Mouse (Mus musculus): ENCODE measurements at regions not wholly inside any gene's neighbourhood (a gene's known extent, or its start where the extent isn't known, plus 50 kb on each side); places are given as distances from the start of the nearest gene placed in this dataset.

DNA sequence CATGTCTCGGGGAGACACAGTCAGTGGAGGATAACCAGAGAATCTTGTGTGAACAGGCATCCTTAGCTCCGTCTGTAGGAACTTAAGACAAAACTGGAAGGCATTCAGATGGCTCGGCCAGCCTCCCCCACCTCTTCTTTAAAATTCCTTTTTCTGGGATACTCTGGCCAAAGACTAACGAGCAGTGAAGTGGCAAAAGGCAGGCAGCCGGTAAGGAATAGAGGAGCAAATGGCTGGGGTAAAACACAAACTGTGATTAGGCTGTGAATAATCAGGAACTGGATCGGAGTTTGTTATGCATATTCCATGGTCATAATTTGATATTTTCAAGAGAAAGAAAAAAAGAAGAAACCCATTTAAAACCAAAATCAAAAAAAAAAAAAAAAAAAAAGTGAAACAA, 287.8 kb upstream of the Vrk2 start:
- no peak for DNase-seq (ENCODE audit: low spot score)

All from ovary, postnatal 10 days (tissue).